Mouse (Mus musculus): ENCODE results near the gene Slc25a12.

Gene Slc25a12

GRCm38 (mm10) chr2:71309726-71310125 lies 57.8 kb downstream of the Slc25a12 start:
- no peak for DNase-seq (ENCODE audit: low spot score in 2 of 2)

- DNase-seq (ENCODE audit: low spot score in 2 of 2) = no peak
Measured at GRCm38 (mm10) chr2:71306357-71306756, 61.2 kb downstream of the Slc25a12 start.

- DNase-seq (ENCODE audit: low spot score in 2 of 2) = no peak
Measured at GRCm38 (mm10) chr2:71304821-71305220, 62.7 kb downstream of the Slc25a12 start.

- DNase-seq (ENCODE audit: low spot score in 2 of 2) = no peak
Measured at GRCm38 (mm10) chr2:71303221-71303620, 64.3 kb downstream of the Slc25a12 start.

GRCm38 (mm10) chr2:71302156-71302663 lies 65.3 kb downstream of the Slc25a12 start:
- no peak for DNase-seq (ENCODE audit: low spot score in 2 of 2)

GRCm38 (mm10) chr2:71298729-71299128 lies 68.8 kb downstream of the Slc25a12 start:
- no peak for DNase-seq (ENCODE audit: low spot score in 2 of 2)

- no peak for DNase-seq (ENCODE audit: low spot score in 2 of 2)
Measured at GRCm38 (mm10) chr2:71297501-71297900, 70.0 kb downstream of the Slc25a12 start.

- no peak for DNase-seq (ENCODE audit: low spot score in 2 of 2)
Measured at GRCm38 (mm10) chr2:71295844-71296243, 71.7 kb downstream of the Slc25a12 start.

GRCm38 (mm10) chr2:71294489-71294888 lies 73.1 kb downstream of the Slc25a12 start:
- DNase-seq (ENCODE audit: low spot score in 2 of 2) = peak in 1 of 2 experiments; percentile 24

- DNase-seq (ENCODE audit: low spot score in 2 of 2) = no peak
Measured at GRCm38 (mm10) chr2:71293983-71294382, 73.6 kb downstream of the Slc25a12 start.

GRCm38 (mm10) chr2:71291566-71291965 lies 76.0 kb downstream of the Slc25a12 start:
- no peak for DNase-seq (ENCODE audit: low spot score in 2 of 2)

GRCm38 (mm10) chr2:71290107-71290775 lies 77.3 kb downstream of the Slc25a12 start:
- DNase-seq (ENCODE audit: low spot score in 2 of 2) = peak; percentile 38 to 44

- DNase-seq (ENCODE audit: low spot score in 2 of 2) = no peak
Measured at GRCm38 (mm10) chr2:71281981-71282380, 85.6 kb downstream of the Slc25a12 start.

- peak; percentile 72 to 75 for DNase-seq (ENCODE audit: low spot score in 2 of 2)
Measured at GRCm38 (mm10) chr2:71278791-71279775, 88.5 kb downstream of the Slc25a12 start.

GRCm38 (mm10) chr2:71275734-71276133 lies 91.8 kb downstream of the Slc25a12 start:
- DNase-seq (ENCODE audit: low spot score in 2 of 2) = no peak

GRCm38 (mm10) chr2:71273955-71274679 lies 93.4 kb downstream of the Slc25a12 start:
- DNase-seq (ENCODE audit: low spot score in 2 of 2) = peak; percentile 55 to 65

GRCm38 (mm10) chr2:71270085-71270484 lies 97.5 kb downstream of the Slc25a12 start:
- DNase-seq (ENCODE audit: low spot score in 2 of 2) = no peak

GRCm38 (mm10) chr2:71269332-71269731 lies 98.2 kb downstream of the Slc25a12 start:
- DNase-seq (ENCODE audit: low spot score in 2 of 2) = no peak

GRCm38 (mm10) chr2:71268691-71269090 lies 98.9 kb downstream of the Slc25a12 start:
- no peak for DNase-seq (ENCODE audit: low spot score in 2 of 2)

- no peak for DNase-seq (ENCODE audit: low spot score in 2 of 2)
Measured at GRCm38 (mm10) chr2:71264585-71264984, 103.0 kb downstream of the Slc25a12 start.

- no peak for DNase-seq (ENCODE audit: low spot score in 2 of 2)
Measured at GRCm38 (mm10) chr2:71256581-71256980, 111.0 kb downstream of the Slc25a12 start.

GRCm38 (mm10) chr2:71254836-71255235 lies 112.7 kb downstream of the Slc25a12 start:
- no peak for DNase-seq (ENCODE audit: low spot score in 2 of 2)

Measured in right cerebral cortex, adult 2 months (tissue).